Mouse (Mus musculus) embryonic facial prominence, embryonic 11.5 days (tissue): ENCODE data around the gene Ube2f. TPM values are rescaled to one million over a fixed set of nuclear protein-coding genes. Genes with fewer than 3 reads are reported as not detected.

Experiments used
- ATAC-seq: fragments of 200-750 bp; cut with Nextera tagmentation; replicated peaks from 2 replicates; pipeline ENCODE4 v1.8.0; 2017; ENCODE audit warnings: low read depth; ENCODE audit not compliant: insufficient number of reproducible peaks, low FRiP score, low TSS enrichment
- DNase-seq: peaks from one replicate; pipeline ENCODE4 v3.0.0-alpha.2; 2015; ENCODE audit warnings: low spot score
- H3K27ac ChIP-seq: fragments of 300-500 bp; sonication (generic); replicated peaks from 2 replicates; pipeline ENCODE4 v1.5.1; 2014; ENCODE audit warnings: mild to moderate bottlenecking, low read depth, low read length, control low read depth
- H3K27me3 ChIP-seq: fragments of 300-500 bp; sonication (generic); 2 replicates; pipeline ENCODE4 v1.6.1; 2014; ENCODE audit warnings: mild to moderate bottlenecking, low read length, moderate library complexity, mixed read lengths; ENCODE audit not compliant: control insufficient read depth, insufficient read depth
- H3K36me3 ChIP-seq: fragments of 300-500 bp; sonication (generic); replicated peaks from 2 replicates; pipeline ENCODE4 v1.6.1; 2014; ENCODE audit warnings: low read depth, mild to moderate bottlenecking, low read length, moderate library complexity, mixed read lengths; ENCODE audit not compliant: control insufficient read depth, insufficient read depth
- H3K4me1 ChIP-seq: fragments of 300-500 bp; sonication (generic); 2 replicates; pipeline ENCODE4 v1.6.1; 2014; ENCODE audit warnings: low read length, mixed read lengths; ENCODE audit not compliant: control insufficient read depth, insufficient read depth
- H3K4me2 ChIP-seq: fragments of 300-500 bp; sonication (generic); 2 replicates; pipeline ENCODE4 v1.6.1; 2014; ENCODE audit warnings: low read depth, mild to moderate bottlenecking, control low read depth, low read length, moderate library complexity
- H3K4me3 ChIP-seq: fragments of 300-500 bp; sonication (generic); 2 replicates; pipeline ENCODE4 v1.5.1; 2014; ENCODE audit warnings: low read depth, low read length, control low read depth
- H3K9ac ChIP-seq: fragments of 300-500 bp; sonication (generic); replicated peaks from 2 replicates; pipeline ENCODE4 v1.6.1; 2014; ENCODE audit warnings: mild to moderate bottlenecking, control low read depth, low read length
- H3K9me3 ChIP-seq: fragments of 300-500 bp; sonication (generic); replicated peaks from 2 replicates; pipeline ENCODE4 v1.6.1; 2016; ENCODE audit warnings: mild to moderate bottlenecking, low read length, inconsistent platforms, mixed read lengths; ENCODE audit not compliant: control insufficient read depth
- WGBS: fragments of 180-500 bp; shearing (Covaris S2); extraction: QIAGEN DNeasy Blood & Tissue Kit; methylation state at CpG from one replicate; pipeline ENCODE4 v1.1.7; 2014; 5-methylcytosine and 5-hydroxymethylcytosine counted together
- polyA plus RNA-seq: library from polyadenylated mRNA; unstranded; fragments of >200 nt; fragmentation: Nextera tagmentation; extraction: Ambion mirVana; gene quantifications from 2 replicates; pipeline ENCODE4 v1.2.1, GENCODE M21; 2014

The Ube2f gene
- polyA plus RNA-seq, 1 experiment from 2014 or later, result 96.4 TPM

DNA sequence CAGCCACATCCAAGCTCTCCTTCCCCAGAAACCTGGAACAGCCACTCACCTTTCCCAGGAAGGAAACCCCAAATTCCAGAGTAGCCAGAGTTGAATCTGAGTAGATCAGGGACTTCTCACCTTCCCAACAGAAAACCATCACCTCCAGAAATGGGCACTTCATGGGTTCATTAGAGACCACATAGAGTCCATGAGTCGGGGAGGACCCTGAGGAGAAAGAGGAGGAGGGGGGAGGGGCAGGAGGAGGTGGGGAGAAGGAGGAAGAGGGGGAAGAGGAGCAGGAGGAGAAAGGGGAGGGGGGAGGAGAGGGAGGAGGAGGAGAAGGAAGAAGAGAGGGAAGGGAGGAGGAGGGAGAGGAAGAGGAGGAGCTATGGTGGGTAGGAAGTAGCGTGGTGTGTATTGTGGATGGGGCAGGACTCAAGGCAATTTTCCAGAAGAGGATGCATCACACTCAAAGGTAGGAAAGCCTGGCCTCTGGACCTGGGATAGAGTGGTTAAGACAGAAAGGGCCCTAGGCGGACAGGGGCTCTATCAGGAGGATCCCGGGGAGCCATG is 75.5 kb downstream of the Ube2f start:
- no peak overlapping the region for H3K4me3 ChIP-seq
- DNase-seq, result no peak
- ATAC-seq, result no peak
- no peaks in the 10 kb centered on the region for H3K9me3 ChIP-seq
- 63% methylated on average over 4 of the region's 4 CpGs for WGBS
- no peak overlapping the region for H3K4me2 ChIP-seq
- no peak overlapping the region for H3K9ac ChIP-seq
- H3K27ac ChIP-seq, result no peak overlapping the region
- H3K4me1 ChIP-seq, result no peaks in the 10 kb centered on the region
- H3K27me3 ChIP-seq, result no peaks in the 10 kb centered on the region
- H3K36me3 ChIP-seq, result no peaks in the 10 kb centered on the region

DNA sequence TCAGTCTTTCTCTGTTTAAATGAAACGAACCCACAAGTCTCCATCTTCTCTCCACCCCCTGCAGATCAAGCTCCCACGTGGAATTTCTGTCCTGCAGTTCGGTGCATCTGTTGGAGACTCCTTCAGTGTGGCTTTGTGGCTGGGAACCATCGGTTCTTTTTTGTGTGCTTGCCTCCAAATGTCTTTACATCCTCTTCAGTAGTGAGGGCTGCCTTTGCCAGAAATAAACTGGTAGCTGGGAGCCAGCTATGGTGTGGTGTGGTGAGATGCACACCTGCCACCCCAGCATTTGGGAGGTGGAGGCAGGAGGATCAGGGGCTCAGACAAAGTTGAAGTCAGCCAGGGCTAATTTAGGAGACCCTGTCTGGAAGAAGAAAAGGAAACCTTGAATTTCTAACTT is 82.0 kb downstream of the Ube2f start:
- Histone ChIP-seq H3K4me2 (no peak overlapping the region), H3K9ac (no peak overlapping the region), H3K36me3 (no peaks in the 10 kb centered on the region), H3K4me3 (no peak overlapping the region), H3K4me1 (no peaks in the 10 kb centered on the region), H3K27me3 (no peaks in the 10 kb centered on the region), H3K9me3 (no peaks in the 10 kb centered on the region), H3K27ac (no peak overlapping the region)
- ATAC-seq (no peak), DNase-seq (no peak)
- 59% methylated on average over 4 of the region's 4 CpGs for WGBS

DNA sequence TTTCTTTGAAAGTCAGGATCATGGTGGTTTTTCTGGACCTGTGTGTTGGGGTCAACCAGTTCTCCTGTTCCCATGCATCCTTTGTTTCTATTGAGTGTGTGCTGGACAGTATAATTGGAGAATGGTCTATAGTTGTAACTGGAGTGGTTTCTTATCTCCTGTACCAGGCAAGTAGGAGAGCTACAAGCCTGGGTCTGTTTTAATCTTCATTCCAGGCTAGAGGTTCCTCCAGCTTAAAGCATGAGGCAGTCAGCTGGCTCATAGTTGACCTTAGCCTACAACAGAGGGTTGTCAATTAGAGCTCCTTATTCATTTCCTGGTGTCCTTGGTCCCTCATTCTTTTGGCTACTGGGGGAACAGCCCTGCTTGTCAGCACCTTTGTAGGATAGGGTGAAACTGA is 83.5 kb downstream of the Ube2f start:
- Histone ChIP-seq H3K36me3 (no peaks in the 10 kb centered on the region), H3K27ac (no peak overlapping the region), H3K4me2 (no peak overlapping the region), H3K9me3 (no peaks in the 10 kb centered on the region), H3K9ac (no peak overlapping the region), H3K4me1 (no peaks in the 10 kb centered on the region), H3K4me3 (no peak overlapping the region), H3K27me3 (no peaks in the 10 kb centered on the region)
- no peak for DNase-seq
- ATAC-seq, result no peak

DNA sequence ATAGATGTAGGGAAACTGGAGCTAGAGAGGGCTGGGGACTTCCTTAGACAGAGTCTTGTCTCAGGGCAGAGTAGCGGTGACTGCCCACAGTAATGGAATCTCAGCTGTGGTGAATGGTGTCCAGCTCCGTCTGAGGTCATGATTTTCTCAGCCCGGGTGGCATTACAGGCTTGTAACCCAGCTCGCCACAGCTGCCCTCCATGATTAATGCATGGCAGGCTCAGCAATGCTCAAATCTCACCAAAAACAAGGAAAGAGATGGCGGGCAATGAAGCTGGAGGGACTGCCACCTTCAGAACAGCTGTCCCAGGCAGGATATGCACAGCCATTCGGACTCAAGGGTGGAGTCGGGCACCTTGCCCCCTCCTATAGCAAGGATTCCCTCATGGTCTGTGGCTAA is 87.3 kb downstream of the Ube2f start:
- Histone ChIP-seq H3K4me3 (no peak overlapping the region), H3K36me3 (no peaks in the 10 kb centered on the region), H3K4me1 (no peaks in the 10 kb centered on the region), H3K9me3 (no peaks in the 10 kb centered on the region), H3K27me3 (no peaks in the 10 kb centered on the region), H3K9ac (no peak overlapping the region), H3K4me2 (no peak overlapping the region), H3K27ac (no peak overlapping the region)
- WGBS, result 86% methylated on average over 7 of the region's 7 CpGs
- ATAC-seq, result no peak
- DNase-seq, result no peak

Other genes with a start within 250 kb of the Ube2f start
- gene Rbm44, start 105.2 kb upstream of the Ube2f start, polyA plus RNA-seq, result 0.43 and 0.74 TPM in 2 replicates
- gene Ramp1, start 70.5 kb upstream of the Ube2f start, polyA plus RNA-seq, result 0.21 and 0.41 TPM in 2 replicates
- gene Scly, start 48.0 kb downstream of the Ube2f start, polyA plus RNA-seq, result 10.9 and 11.7 TPM in 2 replicates
- gene Espnl, start 71.8 kb downstream of the Ube2f start, polyA plus RNA-seq, result 0.06 and 0.14 TPM in 2 replicates
- 0.40 and 0.55 TPM in 2 replicates for gene Klhl30, start 100.7 kb downstream of the Ube2f start, polyA plus RNA-seq
- gene Erfe, start 116.1 kb downstream of the Ube2f start, polyA plus RNA-seq, result 1.3 and 2.0 TPM in 2 replicates
- 178 and 193 TPM in 2 replicates for gene Ilkap, start 148.5 kb downstream of the Ube2f start, polyA plus RNA-seq
- gene Hes6, start 163.7 kb downstream of the Ube2f start, polyA plus RNA-seq, result 112 and 126 TPM in 2 replicates
- gene Per2, start 209.0 kb downstream of the Ube2f start, polyA plus RNA-seq, result 0.97 and 1.2 TPM in 2 replicates
- gene Traf3ip1, start 244.3 kb downstream of the Ube2f start, polyA plus RNA-seq, result 7.2 and 8.4 TPM in 2 replicates